Mouse (Mus musculus) forebrain, embryonic 14.5 days (tissue): ENCODE measurements around the gene Nudt3. TPM values are rescaled to one million over a fixed set of nuclear protein-coding genes. Genes with fewer than 3 reads are reported as not detected.

Experiments used
- ATAC-seq: fragments of 200-750 bp; cut with Nextera tagmentation; 2 replicates; pipeline ENCODE4 v1.8.0; 2017; ENCODE audit warnings: mild to moderate bottlenecking, moderate library complexity
- DNase-seq: peaks from one replicate; pipeline ENCODE4 v3.0.0-alpha.2; 2015; ENCODE audit warnings: low spot score
- H3K27ac ChIP-seq: fragments of 300-500 bp; sonication (generic); 2 replicates; pipeline ENCODE4 v1.5.1; 2014; ENCODE audit warnings: low read depth, mild to moderate bottlenecking, control low read depth, low read length, moderate library complexity
- H3K27me3 ChIP-seq: fragments of 300-500 bp; sonication (generic); replicated peaks from 2 replicates; pipeline ENCODE4 v1.6.1; 2014; ENCODE audit warnings: low read length, control low read depth, mixed read lengths; ENCODE audit not compliant: control insufficient read depth, insufficient read depth
- H3K36me3 ChIP-seq: fragments of 300-500 bp; sonication (generic); 2 replicates; pipeline ENCODE4 v1.6.1; 2014; ENCODE audit warnings: low read length, control low read depth; ENCODE audit not compliant: control insufficient read depth, insufficient read depth
- H3K4me1 ChIP-seq: fragments of 300-500 bp; sonication (generic); 2 replicates; pipeline ENCODE4 v1.6.1; 2014; ENCODE audit warnings: antibody characterized with exemption, low read length, control low read depth; ENCODE audit not compliant: control insufficient read depth, insufficient read depth
- H3K4me2 ChIP-seq: fragments of 300-500 bp; sonication (generic); 2 replicates; pipeline ENCODE4 v1.6.1; 2014; ENCODE audit warnings: mild to moderate bottlenecking, control low read depth, low read length
- H3K4me3 ChIP-seq: fragments of 300-500 bp; sonication (generic); 2 replicates; pipeline ENCODE4 v1.5.1; 2014; ENCODE audit warnings: low read depth, low read length, control low read depth
- H3K9ac ChIP-seq: fragments of 300-500 bp; sonication (generic); 2 replicates; pipeline ENCODE4 v1.6.1; 2014; ENCODE audit warnings: mild to moderate bottlenecking, low read length, control low read depth, moderate library complexity
- H3K9me3 ChIP-seq: fragments of 300-500 bp; sonication (generic); replicated peaks from 2 replicates; pipeline ENCODE4 v1.6.1; 2016; ENCODE audit warnings: low read length, control low read depth, mixed read lengths; ENCODE audit not compliant: control insufficient read depth
- WGBS: fragments of 180-500 bp; shearing (Covaris S2); extraction: QIAGEN DNeasy Blood & Tissue Kit; methylation state at CpG from one replicate; pipeline ENCODE4 v1.1.7; 2014; 5-methylcytosine and 5-hydroxymethylcytosine counted together
- polyA plus RNA-seq: library from polyadenylated mRNA; unstranded; fragments of >200 nt; fragmentation: Nextera tagmentation; extraction: Ambion mirVana; gene quantifications from 2 replicates; pipeline ENCODE4 v1.2.1, GENCODE M21; 2014

Nudt3 gene
- polyA plus RNA-seq, 1 experiment from 2014 or later, result 175 TPM

GRCm38 (mm10) chr17:27579816-27580215 is 43.5 kb downstream of the Nudt3 start:
- no peak for DNase-seq
- no peaks in the 10 kb centered on the region for H3K4me1 ChIP-seq
- H3K4me2 ChIP-seq, result no peak overlapping the region
- H3K4me3 ChIP-seq, result no peak overlapping the region
- H3K27ac ChIP-seq, result no peak overlapping the region
- H3K9me3 ChIP-seq, result no peaks in the 10 kb centered on the region
- H3K36me3 ChIP-seq, result peaks cover 83% of the 10 kb centered on the region
- H3K9ac ChIP-seq, result no peak overlapping the region
- ATAC-seq, result no peak
- WGBS, result 86% methylated on average over 8 of the region's 8 CpGs
- H3K27me3 ChIP-seq, result no peaks in the 10 kb centered on the region

DNA sequence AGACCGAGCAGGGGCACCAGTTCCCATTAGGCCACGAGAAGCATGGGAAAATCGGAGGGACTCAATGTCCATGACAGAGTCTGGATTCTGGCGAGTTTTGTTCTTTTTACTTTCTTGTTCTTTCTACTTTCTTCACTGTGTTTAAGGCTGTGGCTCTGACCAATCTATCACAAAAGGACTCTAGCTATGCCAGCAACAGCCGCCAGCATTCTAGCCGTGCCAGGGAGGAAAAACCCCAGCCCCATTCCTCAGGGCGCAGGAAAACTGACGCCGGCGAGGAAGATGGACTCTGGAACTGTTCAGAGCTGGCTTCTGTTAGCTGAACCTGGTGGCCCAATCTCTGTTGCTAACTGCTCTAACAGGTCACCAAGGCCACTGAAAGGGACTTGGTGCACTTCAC is 44.8 kb downstream of the Nudt3 start:
- H3K36me3 ChIP-seq, result peaks cover 80% of the 10 kb centered on the region
- H3K27me3 ChIP-seq, result no peaks in the 10 kb centered on the region
- H3K9ac ChIP-seq, result no peak overlapping the region
- no peaks in the 10 kb centered on the region for H3K9me3 ChIP-seq
- H3K4me1 ChIP-seq, result no peaks in the 10 kb centered on the region
- WGBS, result 90% methylated on average over 10 of the region's 10 CpGs
- H3K4me3 ChIP-seq, result no peak overlapping the region
- ATAC-seq (no peak), DNase-seq (no peak)
- H3K27ac ChIP-seq, result no peak overlapping the region
- no peak overlapping the region for H3K4me2 ChIP-seq

- Histone ChIP-seq H3K9me3 (no peaks in the 10 kb centered on the region), H3K27ac (no peak overlapping the region), H3K4me1 (no peaks in the 10 kb centered on the region), H3K27me3 (no peaks in the 10 kb centered on the region), H3K36me3 (peaks cover 73% of the 10 kb centered on the region), H3K4me2 (no peak overlapping the region), H3K4me3 (no peak overlapping the region), H3K9ac (no peak overlapping the region)
- ATAC-seq (no peak), DNase-seq (no peak)
- WGBS, result 72% methylated on average over 6 of the region's 6 CpGs
These were observed 45.8 kb downstream of the Nudt3 start for GRCm38 (mm10) chr17:27577468-27577867.

GRCm38 (mm10) chr17:27576056-27576455 is 47.2 kb downstream of the Nudt3 start:
- DNase-seq, result no peak
- no peak overlapping the region for H3K9ac ChIP-seq
- no peak overlapping the region for H3K27ac ChIP-seq
- no peaks in the 10 kb centered on the region for H3K9me3 ChIP-seq
- H3K36me3 ChIP-seq, result peaks cover 62% of the 10 kb centered on the region
- H3K4me2 ChIP-seq, result no peak overlapping the region
- no peak for ATAC-seq
- 92% methylated on average over 7 of the region's 7 CpGs for WGBS
- no peak overlapping the region for H3K4me3 ChIP-seq
- no peaks in the 10 kb centered on the region for H3K4me1 ChIP-seq
- H3K27me3 ChIP-seq, result no peaks in the 10 kb centered on the region

DNA sequence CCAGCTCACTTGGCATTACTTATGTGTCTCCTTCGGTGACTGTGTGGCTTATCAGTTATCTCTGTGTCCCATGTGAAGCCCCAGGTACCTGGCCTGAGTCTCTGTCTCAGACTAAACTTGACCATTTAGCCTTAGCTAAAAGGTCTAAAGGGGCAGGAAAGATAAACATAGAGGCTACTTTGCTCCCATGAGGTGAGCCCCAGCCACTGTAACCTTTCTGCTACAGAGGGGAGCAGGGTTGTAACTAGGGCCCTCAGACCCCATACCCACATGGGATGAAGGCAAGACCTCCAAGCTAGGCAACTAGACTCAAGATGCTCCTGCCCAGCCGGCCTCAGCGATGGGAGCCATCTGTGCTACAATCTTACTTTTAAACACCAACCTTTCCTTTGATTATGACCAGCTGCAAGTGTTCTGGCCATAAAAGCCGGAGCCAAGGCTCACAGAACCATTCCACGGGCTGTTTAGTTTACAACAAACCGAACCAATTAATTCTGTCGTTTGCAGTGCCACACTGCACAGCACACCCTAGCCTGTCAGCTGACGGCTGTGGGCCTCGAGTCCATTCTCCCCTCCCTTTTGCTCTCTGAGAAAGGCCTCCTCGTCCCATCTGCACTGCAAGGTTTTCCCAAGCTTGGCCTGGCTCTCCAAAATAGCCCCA is 48.0 kb downstream of the Nudt3 start:
- H3K27ac ChIP-seq, result no peak overlapping the region
- H3K27me3 ChIP-seq, result no peaks in the 10 kb centered on the region
- no peak overlapping the region for H3K4me2 ChIP-seq
- H3K4me1 ChIP-seq, result no peaks in the 10 kb centered on the region
- H3K9me3 ChIP-seq, result no peaks in the 10 kb centered on the region
- ATAC-seq (no peak), DNase-seq (no peak)
- H3K9ac ChIP-seq, result no peak overlapping the region
- H3K36me3 ChIP-seq, result peaks cover 54% of the 10 kb centered on the region
- H3K4me3 ChIP-seq, result no peak overlapping the region
- WGBS, result 87% methylated on average over 10 of the region's 10 CpGs

DNA sequence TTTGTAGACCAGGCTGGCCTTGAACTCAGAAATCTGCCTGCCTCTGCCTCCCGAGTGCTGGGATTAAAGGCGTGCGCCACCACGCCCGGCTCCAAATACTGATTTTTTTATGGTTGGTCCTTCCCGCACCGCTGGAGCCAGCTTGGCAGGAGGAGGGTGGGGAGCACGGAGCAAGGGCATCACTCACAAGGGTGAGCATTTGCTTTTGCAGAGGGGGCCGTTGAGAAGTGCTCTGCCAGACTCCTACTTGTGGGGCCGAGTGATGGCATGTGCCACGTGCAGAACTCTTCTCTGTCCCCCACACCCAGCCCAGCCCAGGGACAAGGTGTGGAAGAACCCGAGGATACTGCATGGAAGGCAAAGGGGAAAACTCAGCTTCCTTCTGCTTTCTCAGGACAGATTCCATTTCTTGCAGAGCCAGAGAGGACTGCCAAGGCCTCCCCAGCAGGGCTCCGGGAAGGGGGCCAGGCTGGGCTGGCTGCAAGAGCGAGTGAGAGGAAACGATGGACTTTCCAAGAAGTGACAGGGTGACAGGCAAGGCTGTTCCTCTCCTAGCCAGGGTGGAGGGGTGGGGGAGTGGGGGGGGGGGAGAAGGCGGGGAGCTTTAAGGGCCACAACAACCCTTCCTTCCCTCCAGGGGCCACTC is 48.7 kb downstream of the Nudt3 start:
- H3K4me3 ChIP-seq, result no peak overlapping the region
- H3K27ac ChIP-seq, result no peak overlapping the region
- H3K4me1 ChIP-seq, result no peaks in the 10 kb centered on the region
- no peak for ATAC-seq
- no peak overlapping the region for H3K9ac ChIP-seq
- DNase-seq, result peak; percentile 35
- no peak overlapping the region for H3K4me2 ChIP-seq
- H3K27me3 ChIP-seq, result no peaks in the 10 kb centered on the region
- H3K9me3 ChIP-seq, result no peaks in the 10 kb centered on the region
- H3K36me3 ChIP-seq, result peaks cover 47% of the 10 kb centered on the region
- 84% methylated on average over 16 of the region's 16 CpGs for WGBS

- H3K9ac ChIP-seq, result no peak overlapping the region
- no peak overlapping the region for H3K4me3 ChIP-seq
- no peaks in the 10 kb centered on the region for H3K27me3 ChIP-seq
- no peak overlapping the region for H3K27ac ChIP-seq
- DNase-seq (no peak), ATAC-seq (no peak)
- no peaks in the 10 kb centered on the region for H3K9me3 ChIP-seq
- H3K4me1 ChIP-seq, result no peaks in the 10 kb centered on the region
- 90% methylated on average over 10 of the region's 10 CpGs for WGBS
- peaks cover 40% of the 10 kb centered on the region for H3K36me3 ChIP-seq
- H3K4me2 ChIP-seq, result no peak overlapping the region
These were observed 49.4 kb downstream of the Nudt3 start for GRCm38 (mm10) chr17:27573772-27574320.

- no peak for ATAC-seq
- H3K4me1 ChIP-seq, result no peaks in the 10 kb centered on the region
- 81% methylated on average over 8 of the region's 8 CpGs for WGBS
- no peak for DNase-seq
- no peaks in the 10 kb centered on the region for H3K27me3 ChIP-seq
- no peak overlapping the region for H3K4me3 ChIP-seq
- H3K9me3 ChIP-seq, result no peaks in the 10 kb centered on the region
- no peak overlapping the region for H3K4me2 ChIP-seq
- H3K9ac ChIP-seq, result no peak overlapping the region
- peaks cover 22% of the 10 kb centered on the region for H3K36me3 ChIP-seq
- H3K27ac ChIP-seq, result no peak overlapping the region
These were observed 52.0 kb downstream of the Nudt3 start for GRCm38 (mm10) chr17:27571315-27571714.

DNA sequence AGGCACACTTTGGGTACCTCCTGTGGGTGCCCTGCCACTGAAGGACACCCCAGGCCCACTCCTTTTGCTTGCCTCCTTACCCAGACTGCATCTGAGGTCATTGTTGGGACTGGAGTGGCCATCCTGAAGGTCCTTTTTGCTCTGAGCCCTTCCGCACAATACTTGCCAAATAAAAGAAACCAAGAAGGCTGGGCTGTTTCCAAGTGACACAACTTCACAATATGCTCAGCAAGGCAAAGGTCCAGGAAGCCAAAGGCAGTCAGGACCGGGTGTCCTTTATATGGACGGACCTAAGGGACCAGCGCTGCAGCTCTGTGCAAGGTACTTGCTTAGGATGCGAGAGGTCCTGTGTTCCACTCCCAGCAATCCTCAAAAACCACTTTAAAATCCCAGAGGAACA is 55.1 kb downstream of the Nudt3 start:
- Histone ChIP-seq H3K36me3 (0 out of 2 replicates have a peak, but pooled peaks cover 9% of the 10 kb centered on the region), H3K4me2 (no peak overlapping the region), H3K9me3 (no peaks in the 10 kb centered on the region), H3K27me3 (no peaks in the 10 kb centered on the region), H3K4me1 (peaks cover 5% of the 10 kb centered on the region; the same call in 1 of the 2 replicates), H3K27ac (no peak overlapping the region), H3K9ac (no peak overlapping the region), H3K4me3 (no peak overlapping the region)
- DNase-seq (no peak), ATAC-seq (no peak)
- WGBS, result 94% methylated on average over 5 of the region's 5 CpGs
